Mouse (Mus musculus): ENCODE data around the gene Nqo1. TPM values are rescaled to one million over a fixed set of nuclear protein-coding genes. Genes with fewer than 3 reads are reported as not detected.
A peak's percentile ranks its signal among the peaks of the same experiment; 100 is the strongest.

Nqo1 gene
- total RNA-seq, 2 experiments from 2014 or later, result 25.5 to 30.5 TPM

DNA sequence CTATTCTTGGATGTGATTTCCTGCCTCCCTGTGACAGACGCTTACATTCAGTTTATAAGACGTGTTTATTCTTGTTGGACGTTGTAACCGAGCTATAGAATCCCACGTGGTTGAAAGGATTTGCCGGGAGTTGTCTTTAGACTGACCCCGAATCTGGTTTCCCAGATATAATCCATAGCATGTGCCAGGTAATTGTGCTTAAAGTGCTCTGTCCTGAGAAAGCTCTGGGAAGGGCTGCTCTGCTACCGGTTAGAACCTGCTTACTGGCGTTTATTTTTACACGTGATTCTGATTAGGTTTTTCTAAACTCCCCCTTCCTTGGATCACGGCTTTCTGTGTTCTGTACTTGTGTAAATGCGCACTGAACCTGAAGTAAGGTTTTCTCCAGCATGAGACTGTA, 5.3 kb downstream of the Nqo1 start:
- no peak for DNase-seq
- no peak for TF ChIP-seq CTCF (IDR thresholded peaks at IDR 0.05)

DNA sequence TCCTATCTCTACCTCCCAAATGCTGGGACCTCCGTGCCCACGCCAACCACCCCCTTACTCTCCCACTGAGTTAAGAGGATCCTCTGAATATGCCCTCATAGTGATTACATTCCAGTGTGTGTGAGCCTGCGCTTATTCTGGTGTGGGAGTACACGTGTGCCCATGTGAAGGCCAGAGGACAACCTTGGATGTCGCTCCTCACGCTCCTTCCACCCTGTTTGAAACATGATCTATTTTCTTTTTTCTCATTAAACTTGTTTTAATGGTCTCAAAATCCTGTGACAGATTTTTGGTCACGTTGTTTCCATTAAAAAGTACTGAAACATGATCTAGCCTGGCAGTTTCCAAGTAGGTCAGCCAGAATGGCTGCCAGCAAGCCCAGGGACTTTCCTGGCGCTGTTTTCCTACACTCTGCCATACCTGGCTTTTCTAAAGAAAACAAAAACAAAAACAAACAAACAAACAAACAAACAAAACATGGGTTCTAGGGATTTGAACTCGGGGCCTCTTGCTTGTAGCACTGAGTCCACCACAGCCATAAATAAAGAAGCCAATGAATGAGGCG, 6.8 kb downstream of the Nqo1 start:
- peak overlapping the region; percentile 59; the same call in 1 of the 2 replicates for H3K27ac ChIP-seq
- peak; percentile 32 for DNase-seq
- TF ChIP-seq CTCF (IDR thresholded peaks at IDR 0.05), result no peak
- H3K4me3 ChIP-seq, result no peak overlapping the region
- intact Hi-C loops (cut with DNase I), result no loop called here

More for the DNA sequence above, 5.3 kb downstream of the Nqo1 start:
- 0 out of 2 replicates have a peak overlapping the region, but pooled peaks have one; percentile 8 for H3K27ac ChIP-seq
- H3K4me3 ChIP-seq, result no peak overlapping the region
- intact Hi-C loops (cut with DNase I), result no loop called here

DNA sequence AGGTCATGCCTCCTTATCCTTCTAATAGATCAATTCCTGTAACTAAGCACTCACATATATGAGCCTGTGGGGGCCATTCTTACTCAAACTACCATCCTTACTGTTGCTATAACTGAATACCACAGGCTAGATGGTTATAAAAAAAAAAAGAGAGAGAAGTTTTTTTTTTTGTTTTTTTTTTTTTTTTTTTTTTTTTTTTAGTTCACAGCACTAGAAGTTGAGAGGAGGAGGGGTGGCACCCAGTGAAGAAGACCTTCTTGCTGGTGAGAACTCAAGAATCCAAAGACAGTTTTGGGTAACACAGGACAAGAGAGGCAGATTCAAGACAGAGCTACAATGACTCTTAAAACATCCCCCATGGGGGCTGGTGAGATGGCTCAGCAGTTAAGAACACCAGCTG, 7.6 kb downstream of the Nqo1 start:
- DNase-seq, result no peak
- Histone ChIP-seq H3K27ac (no peak overlapping the region; the same call in 1 of the 2 replicates), H3K4me3 (no peak overlapping the region)
- no peak for TF ChIP-seq CTCF (IDR thresholded peaks at IDR 0.05)
- intact Hi-C loops (cut with DNase I), result no loop called here

DNA sequence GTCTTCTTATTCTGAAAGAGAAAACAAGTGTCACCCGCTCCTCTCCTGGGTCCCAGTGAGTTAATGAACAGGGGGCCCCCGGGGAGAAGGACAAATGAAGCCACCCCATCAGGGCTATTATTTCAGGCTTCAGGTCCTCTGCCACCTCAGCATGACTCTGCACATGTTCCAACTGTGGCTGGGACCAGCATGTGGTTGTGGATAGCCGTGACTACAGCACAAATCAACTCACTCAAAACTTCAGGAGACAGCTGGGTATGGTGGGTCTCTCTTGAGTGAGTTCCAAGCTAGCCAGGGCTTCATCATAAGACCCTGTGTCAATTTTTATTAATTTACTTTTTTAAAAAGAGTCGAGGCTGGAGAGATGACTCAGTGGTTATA, 11.9 kb downstream of the Nqo1 start:
- Histone ChIP-seq H3K4me3 (no peak overlapping the region), H3K27ac (no peak overlapping the region)
- no peak for TF ChIP-seq CTCF (IDR thresholded peaks at IDR 0.05)
- intact Hi-C loops (cut with DNase I), result no loop called here
- no peak for DNase-seq

DNA sequence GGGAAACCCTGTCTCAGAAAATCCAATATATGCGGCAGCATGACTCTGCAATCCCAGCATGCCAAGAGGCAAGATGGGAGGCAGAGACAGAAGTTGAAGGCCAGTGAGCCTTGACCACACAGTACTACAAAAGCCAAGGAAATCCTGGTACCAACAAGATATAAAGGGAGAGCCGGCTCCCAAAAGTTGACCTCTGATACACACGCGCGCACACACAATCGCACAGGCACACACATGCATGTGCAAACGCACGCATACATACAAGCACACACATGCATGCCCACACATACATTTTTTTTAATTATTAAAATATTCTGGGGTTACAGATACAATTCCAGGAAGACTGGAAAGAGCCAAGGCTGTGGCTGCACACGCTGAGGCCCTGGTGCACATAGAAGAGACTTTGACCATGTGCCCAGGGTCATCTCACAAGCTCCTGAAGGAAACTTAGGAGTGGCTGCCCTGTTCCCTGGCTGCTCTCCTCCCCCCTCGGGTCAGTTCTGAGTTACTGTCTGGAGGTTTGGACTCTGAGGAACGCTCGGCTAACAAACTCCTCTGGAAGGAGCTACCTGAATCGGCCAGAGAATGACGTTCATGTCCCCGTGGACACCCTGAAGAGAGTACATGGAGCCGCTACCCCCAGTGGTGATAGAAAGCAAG, 12.4 kb downstream of the Nqo1 start:
- no peak for DNase-seq
- no peak overlapping the region for H3K27ac ChIP-seq
- intact Hi-C loops (cut with DNase I), result no loop called here

DNA sequence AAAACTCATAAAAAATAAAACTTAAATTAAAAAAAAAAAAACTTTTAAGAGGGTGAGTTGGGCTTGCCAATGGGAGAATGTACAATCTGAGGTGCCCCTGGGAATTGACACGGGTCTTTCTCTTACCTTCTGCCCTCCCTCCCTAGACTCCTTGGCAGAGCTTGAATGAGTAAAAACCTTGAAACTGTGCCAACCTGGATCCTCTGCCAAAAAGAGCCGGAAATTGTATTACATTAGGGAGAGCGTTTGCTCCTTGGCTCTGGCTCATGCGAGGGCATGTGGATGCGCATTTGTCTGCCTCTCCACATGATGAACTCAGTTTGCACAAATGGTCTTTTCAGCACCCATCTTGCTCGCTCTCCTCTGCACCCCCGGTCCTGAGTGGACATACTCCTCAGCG, 13.4 kb downstream of the Nqo1 start:
- no peak for TF ChIP-seq CTCF (IDR thresholded peaks at IDR 0.05)
- no peak for DNase-seq
- intact Hi-C loops (cut with DNase I), result loop anchor here (10.0 kb wide), 1 partner anchor 185 kb away; no protein-coding TSS in a partner anchor

More for the DNA sequence above, 12.4 kb downstream of the Nqo1 start:
- no peak for TF ChIP-seq CTCF (IDR thresholded peaks at IDR 0.05)
- H3K4me3 ChIP-seq, result no peak overlapping the region

DNA sequence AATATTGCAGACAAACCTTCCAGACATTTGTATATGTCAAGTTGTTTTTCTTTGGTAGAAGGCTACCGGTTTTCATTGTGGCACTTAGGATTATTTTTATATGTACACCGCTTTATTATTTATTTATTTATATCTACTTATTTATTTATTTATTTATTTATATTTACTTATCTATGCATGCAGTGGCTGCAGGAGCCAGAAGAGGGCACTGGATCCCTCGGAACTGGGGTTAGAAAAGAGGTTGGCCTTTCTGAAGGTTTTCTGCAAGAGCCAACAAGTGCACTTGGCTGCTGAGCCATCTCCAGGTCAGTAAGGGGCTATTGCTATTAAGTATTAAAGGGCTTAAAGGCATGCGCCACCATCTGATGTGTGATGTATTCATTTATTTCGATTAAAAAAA, 15.1 kb downstream of the Nqo1 start:
- DNase-seq, result peak; percentile 53
- Histone ChIP-seq H3K4me3 (no peak overlapping the region), H3K27ac (0 out of 2 replicates have a peak overlapping the region, but pooled peaks have one; percentile 2)
- intact Hi-C loops (cut with DNase I), result loop anchor here (10.0 kb wide), 1 partner anchor 187 kb away; no protein-coding TSS in a partner anchor
- peak; percentile 62 for TF ChIP-seq CTCF (IDR thresholded peaks at IDR 0.05)

More for the DNA sequence above, 13.4 kb downstream of the Nqo1 start:
- Histone ChIP-seq H3K4me3 (no peak overlapping the region), H3K27ac (no peak overlapping the region)

DNA sequence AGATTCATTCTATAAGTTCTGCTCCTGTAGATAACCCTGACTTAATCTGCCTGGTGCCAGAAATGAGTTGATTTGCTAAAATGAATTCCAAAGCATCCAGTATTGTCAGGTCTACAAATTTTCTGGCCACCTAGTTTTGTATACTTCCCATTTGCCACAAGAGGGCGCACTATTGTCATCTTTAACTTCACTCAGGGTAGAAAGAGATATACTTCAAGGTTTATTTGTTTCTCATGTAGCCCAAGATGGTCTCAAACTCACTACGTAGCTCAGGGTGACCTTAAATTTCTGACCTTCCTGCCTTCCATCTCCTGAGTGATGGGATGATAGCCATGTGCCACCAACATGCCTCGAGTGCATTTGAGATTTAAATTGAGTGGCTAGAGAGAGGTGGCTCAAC, 16.4 kb downstream of the Nqo1 start:
- intact Hi-C loops (cut with DNase I), result loop anchor here (1.0 to 10.0 kb wide), 2 partner anchors 39 to 188 kb away; partner anchors contain the start of gene Nob1
- DNase-seq, result no peak
- Histone ChIP-seq H3K4me3 (no peak overlapping the region), H3K27ac (peak overlapping the region; percentile 63)
- TF ChIP-seq CTCF (IDR thresholded peaks at IDR 0.05), result peak; percentile 62

DNA sequence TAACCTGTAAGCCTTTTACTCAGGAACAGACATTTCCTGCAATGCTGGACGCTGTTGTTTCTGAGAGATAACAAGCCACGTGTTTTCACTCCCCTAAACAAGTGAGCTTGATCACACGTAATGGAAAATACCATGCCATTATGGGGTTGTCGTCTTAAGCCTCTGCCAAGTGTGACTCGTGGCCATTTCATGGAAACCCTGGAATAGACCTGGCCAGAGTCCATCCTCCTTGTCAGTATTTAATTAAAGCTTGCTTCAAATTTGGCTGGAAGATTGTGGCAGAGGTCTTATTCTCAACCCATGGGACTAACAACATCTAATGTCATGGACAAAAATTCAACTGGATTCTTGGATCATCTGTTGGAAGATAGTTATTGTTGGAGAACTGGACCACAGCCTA, 16.8 kb downstream of the Nqo1 start:
- H3K4me3 ChIP-seq, result no peak overlapping the region
- intact Hi-C loops (cut with DNase I), result loop anchor here (1.0 to 10.0 kb wide), 2 partner anchors 39 to 189 kb away; partner anchors contain the start of gene Nob1
- H3K27ac ChIP-seq, result peak overlapping the region; percentile 63
- peak; percentile 47 for DNase-seq
- TF ChIP-seq CTCF (IDR thresholded peaks at IDR 0.05), result no peak

DNA sequence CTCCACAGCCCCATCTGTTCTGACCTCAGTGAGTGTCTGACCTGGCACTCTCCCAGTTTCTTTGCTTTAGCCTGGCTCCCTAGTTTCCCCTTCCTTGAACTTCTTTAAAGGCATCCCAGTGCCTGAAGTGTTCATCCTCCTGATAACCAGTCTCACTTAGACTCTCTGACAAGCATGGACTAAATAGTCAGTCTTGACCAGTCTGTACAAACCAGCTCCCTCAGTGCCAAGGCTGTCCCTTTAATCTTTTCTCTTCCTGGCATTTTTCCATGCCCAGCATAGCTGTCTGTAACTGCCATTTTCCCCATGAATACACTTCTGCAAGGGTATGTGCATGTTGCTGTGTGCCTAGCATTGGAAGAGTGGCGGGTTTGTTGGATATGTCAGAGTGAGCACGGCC, 17.9 kb downstream of the Nqo1 start:
- intact Hi-C loops (cut with DNase I), result loop anchor here (10.0 kb wide), 1 partner anchor 190 kb away; no protein-coding TSS in a partner anchor
- H3K27ac ChIP-seq, result no peak overlapping the region
- no peak for TF ChIP-seq CTCF (IDR thresholded peaks at IDR 0.05)
- H3K4me3 ChIP-seq, result no peak overlapping the region
- DNase-seq, result no peak

DNA sequence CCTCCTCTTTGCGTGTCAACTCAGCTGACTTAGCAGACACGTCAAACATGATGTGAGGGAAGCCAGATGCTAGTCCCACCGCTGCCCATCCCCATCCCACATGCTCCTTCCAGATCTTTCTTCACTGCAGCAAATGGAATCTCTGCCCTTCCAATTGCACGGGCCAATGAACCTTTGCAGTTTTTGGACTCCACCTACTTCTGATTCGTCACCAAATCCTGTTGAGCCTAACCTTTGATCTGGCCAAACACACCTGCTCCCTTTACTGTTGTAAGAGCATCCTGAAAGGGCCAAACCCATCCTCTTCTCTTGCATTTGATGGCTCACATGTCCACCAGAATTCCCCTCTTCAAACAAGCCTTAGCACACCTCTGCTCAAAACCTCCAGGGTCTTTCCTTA, 18.4 kb downstream of the Nqo1 start:
- H3K27ac ChIP-seq, result no peak overlapping the region
- intact Hi-C loops (cut with DNase I), result loop anchor here (10.0 kb wide), 1 partner anchor 190 kb away; no protein-coding TSS in a partner anchor
- TF ChIP-seq CTCF (IDR thresholded peaks at IDR 0.05), result no peak
- no peak for DNase-seq
- no peak overlapping the region for H3K4me3 ChIP-seq

DNA sequence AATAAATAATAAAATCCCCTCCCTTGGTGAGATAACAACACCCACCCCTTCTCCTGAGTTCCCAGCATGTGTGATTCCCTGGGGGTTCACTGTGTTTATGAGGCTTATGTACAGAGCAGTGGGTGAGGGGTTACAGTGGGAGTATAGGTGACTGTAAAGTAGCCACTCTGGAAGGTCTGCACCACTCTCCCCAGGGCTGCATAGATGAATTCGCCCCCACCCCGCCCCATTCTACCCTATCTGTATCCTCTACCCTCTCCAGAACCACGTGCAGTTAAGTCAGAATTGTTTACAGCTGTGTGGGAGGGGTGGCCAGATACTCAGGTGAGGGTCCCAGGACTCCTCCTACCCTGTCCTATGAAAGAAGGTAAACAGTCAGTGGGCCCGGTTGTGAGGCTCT, 20.1 kb downstream of the Nqo1 start:
- Histone ChIP-seq H3K27ac (no peak overlapping the region), H3K4me3 (no peak overlapping the region)
- no peak for DNase-seq
- intact Hi-C loops (cut with DNase I), result loop anchor here (10.0 kb wide), 1 partner anchor 192 kb away; no protein-coding TSS in a partner anchor
- no peak for TF ChIP-seq CTCF (IDR thresholded peaks at IDR 0.05)

DNA sequence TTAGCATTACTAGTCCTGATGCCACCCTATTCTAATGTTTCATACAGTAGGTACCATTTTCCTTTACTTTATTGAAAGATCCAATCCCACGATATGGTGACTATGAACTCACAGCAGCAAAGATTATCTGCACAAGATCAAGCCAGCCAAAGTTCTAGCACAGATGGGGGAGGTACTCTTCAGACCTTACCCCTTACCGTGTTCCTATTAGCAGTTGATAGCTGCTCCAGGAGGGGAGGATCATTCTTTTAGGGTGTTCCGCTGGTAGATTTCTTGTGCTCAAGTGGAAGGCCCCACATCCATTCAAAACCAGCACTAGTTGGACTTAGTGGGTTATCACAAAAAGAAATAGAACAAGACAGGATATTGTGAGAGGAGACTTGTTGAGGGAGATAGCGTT, 21.3 kb downstream of the Nqo1 start:
- H3K27ac ChIP-seq, result no peak overlapping the region
- H3K4me3 ChIP-seq, result no peak overlapping the region
- intact Hi-C loops (cut with DNase I), result loop anchor here (10.0 kb wide), 1 partner anchor 193 kb away; no protein-coding TSS in a partner anchor
- no peak for DNase-seq
- no peak for TF ChIP-seq CTCF (IDR thresholded peaks at IDR 0.05)
